Mouse (Mus musculus) thymus, adult 2 months (tissue): Measurements from ENCODE around the gene Scg5. TPM values are rescaled to one million over a fixed set of nuclear protein-coding genes. Genes with fewer than 3 reads are reported as not detected.

Experiments
- DNase-seq: peaks from one replicate; pipeline ENCODE4 v3.0.0; 2021
- H3K27ac ChIP-seq: fragments of 200-500 bp; 2 replicates; pipeline ENCODE4 v1.5.1; 2012; ENCODE audit warnings: low read length, control low read depth; ENCODE audit not compliant: control insufficient read depth, insufficient read depth
- H3K27me3 ChIP-seq: fragments of 200-500 bp; 2 replicates; pipeline ENCODE4 v1.6.1; 2012; ENCODE audit warnings: mild to moderate bottlenecking, low read length, moderate library complexity, mixed read lengths; ENCODE audit not compliant: control insufficient read depth, insufficient read depth
- H3K36me3 ChIP-seq: fragments of 200-500 bp; 2 replicates; pipeline ENCODE4 v1.6.1; 2012; ENCODE audit warnings: mild to moderate bottlenecking, low read length, moderate library complexity; ENCODE audit not compliant: control insufficient read depth, insufficient read depth
- H3K4me1 ChIP-seq: fragments of 200-500 bp; replicated peaks from 2 replicates; pipeline ENCODE4 v1.6.1; 2012; ENCODE audit warnings: low read length; ENCODE audit not compliant: control insufficient read depth, insufficient read depth
- H3K4me3 ChIP-seq: fragments of 200-500 bp; 2 replicates; pipeline ENCODE4 v1.5.1; 2012; ENCODE audit warnings: mild to moderate bottlenecking, low read length, control low read depth, moderate library complexity; ENCODE audit not compliant: control insufficient read depth, insufficient read depth
- CTCF ChIP-seq: fragments of 200-500 bp; IDR thresholded peaks from 2 replicates; pipeline ENCODE4 v1.5.1; 2012; ENCODE audit warnings: mild to moderate bottlenecking, control low read depth, low read length, moderate library complexity, borderline replicate concordance; ENCODE audit not compliant: control insufficient read depth, poor library complexity, insufficient read depth; ENCODE audit errors: extremely low read depth
- POLR2A ChIP-seq: fragments of 200-500 bp; IDR thresholded peaks from 2 replicates; pipeline ENCODE4 v1.6.1; 2012; ENCODE audit warnings: mild to moderate bottlenecking, low read length, control low read depth, moderate library complexity; ENCODE audit not compliant: control insufficient read depth, poor library complexity, insufficient read depth; ENCODE audit errors: extremely low read depth
- WGBS: fragments of 180-500 bp; shearing (Covaris S2); methylation state at CpG from one replicate; pipeline ENCODE4 v1.1.7; 2018; 5-methylcytosine and 5-hydroxymethylcytosine counted together
- polyA plus RNA-seq: library from polyadenylated mRNA; depleted of rRNA; stranded (reverse); fragments of >200 nt; gene quantifications from 2 replicates; pipeline ENCODE4 v1.2.3, GENCODE M21; 2012

The Scg5 gene
- polyA plus RNA-seq, 1 experiment = 2.3 TPM

DNA sequence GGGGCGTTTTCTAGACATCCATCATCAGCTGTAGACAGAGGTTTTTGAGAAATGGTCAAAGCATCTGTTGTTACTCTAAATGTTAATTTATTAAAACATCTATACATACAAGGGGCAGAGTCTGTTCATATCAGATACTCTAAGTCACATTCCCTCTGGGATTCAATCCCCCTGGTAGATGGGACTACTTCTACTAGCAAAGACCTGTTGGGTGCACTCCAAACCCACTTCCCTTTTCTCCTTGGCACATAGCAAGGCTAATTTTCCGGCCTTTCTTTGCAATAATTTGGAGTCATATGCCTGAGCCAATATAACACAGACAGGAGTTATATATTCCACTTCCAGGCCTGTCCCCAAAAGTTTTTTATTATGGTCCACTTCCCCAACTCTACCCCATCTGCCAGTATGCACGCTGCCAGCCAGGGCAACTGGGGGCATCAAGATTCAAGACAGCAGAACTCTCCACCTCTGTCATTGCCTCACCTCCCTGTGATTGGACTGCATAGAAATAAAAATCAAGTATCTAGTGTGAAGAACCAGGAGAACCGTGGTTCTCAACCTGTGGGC is 40.0 kb downstream of the Scg5 start:
- Histone ChIP-seq H3K36me3 (no peaks in the 10 kb centered on the region), H3K27ac (no peak overlapping the region), H3K27me3 (no peaks in the 10 kb centered on the region), H3K4me3 (no peak overlapping the region), H3K4me1 (no peaks in the 10 kb centered on the region)
- TF ChIP-seq POLR2A (no peak), CTCF (no peak)
- no peak for DNase-seq
- 82% methylated on average over 4 of the region's 4 CpGs for WGBS

DNA sequence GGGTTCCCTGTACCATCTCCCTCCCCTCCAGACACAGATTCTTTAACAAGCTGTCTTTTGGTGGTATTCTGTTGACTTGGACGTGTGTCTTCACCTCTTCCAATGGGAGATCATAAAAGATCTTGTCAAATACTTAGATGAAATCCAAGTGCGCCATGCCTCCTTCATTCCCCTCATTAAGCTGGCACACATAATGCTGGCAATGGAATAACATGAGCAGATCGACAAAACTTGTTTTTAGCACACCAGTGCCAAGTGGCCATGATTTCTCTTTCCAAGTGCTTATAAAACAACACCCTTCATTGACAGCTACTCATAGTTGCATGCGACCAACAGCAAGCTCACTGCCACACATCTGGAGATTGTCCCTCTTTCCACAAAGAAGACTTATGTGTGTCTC is 41.0 kb downstream of the Scg5 start:
- WGBS = 93% methylated on average over 4 of the region's 4 CpGs
- no peak for TF ChIP-seq POLR2A
- no peak for TF ChIP-seq CTCF
- Histone ChIP-seq H3K27me3 (no peaks in the 10 kb centered on the region), H3K4me1 (no peaks in the 10 kb centered on the region), H3K27ac (no peak overlapping the region), H3K4me3 (no peak overlapping the region), H3K36me3 (no peaks in the 10 kb centered on the region)
- DNase-seq = no peak

DNA sequence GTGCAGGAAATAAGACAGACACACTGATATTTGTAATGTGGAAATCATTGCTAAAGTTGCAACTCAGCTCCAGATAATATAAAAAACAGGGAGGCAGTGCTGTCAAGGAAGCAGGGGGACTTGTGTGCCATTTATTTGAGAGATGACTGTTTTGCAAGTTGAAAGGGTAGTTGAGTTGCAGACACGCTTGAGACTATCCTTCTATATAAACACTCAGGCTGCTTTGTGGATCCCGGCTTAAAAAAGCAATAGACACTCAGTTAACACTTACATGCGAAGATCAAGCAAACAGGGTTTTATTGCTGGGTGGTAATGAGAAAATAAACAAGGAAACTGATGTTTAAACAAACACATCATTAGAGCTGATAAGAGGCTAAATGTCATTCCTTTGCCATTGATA is 44.1 kb downstream of the Scg5 start:
- Histone ChIP-seq H3K27ac (no peak overlapping the region), H3K27me3 (no peaks in the 10 kb centered on the region), H3K36me3 (no peaks in the 10 kb centered on the region), H3K4me3 (no peak overlapping the region), H3K4me1 (no peaks in the 10 kb centered on the region)
- 84% methylated on average over 3 of the region's 3 CpGs for WGBS
- no peak for DNase-seq
- TF ChIP-seq POLR2A = no peak
- TF ChIP-seq CTCF = no peak

DNA sequence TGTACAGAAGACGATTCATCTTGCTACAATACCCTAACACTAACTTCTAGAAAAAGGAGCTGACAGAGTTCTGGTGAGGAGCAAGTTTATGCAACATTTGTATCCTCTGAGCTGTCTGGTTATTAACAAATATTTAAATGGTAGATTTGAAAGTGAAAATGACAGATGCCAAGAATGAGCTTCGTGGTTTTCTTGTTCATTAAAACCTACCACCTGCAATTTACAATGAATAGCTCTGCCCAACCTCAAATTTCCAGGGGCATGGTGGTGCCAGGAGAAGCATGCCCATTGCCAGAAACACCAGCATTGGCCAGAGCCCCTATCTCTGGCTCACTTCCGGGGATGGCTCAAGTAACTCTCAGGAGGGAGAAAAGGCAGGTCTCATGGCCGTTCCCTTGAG is 47.4 kb downstream of the Scg5 start:
- no peak for TF ChIP-seq CTCF
- no peak for TF ChIP-seq POLR2A
- no peaks in the 10 kb centered on the region for H3K27me3 ChIP-seq
- 81% methylated on average over 4 of the region's 4 CpGs for WGBS

DNA sequence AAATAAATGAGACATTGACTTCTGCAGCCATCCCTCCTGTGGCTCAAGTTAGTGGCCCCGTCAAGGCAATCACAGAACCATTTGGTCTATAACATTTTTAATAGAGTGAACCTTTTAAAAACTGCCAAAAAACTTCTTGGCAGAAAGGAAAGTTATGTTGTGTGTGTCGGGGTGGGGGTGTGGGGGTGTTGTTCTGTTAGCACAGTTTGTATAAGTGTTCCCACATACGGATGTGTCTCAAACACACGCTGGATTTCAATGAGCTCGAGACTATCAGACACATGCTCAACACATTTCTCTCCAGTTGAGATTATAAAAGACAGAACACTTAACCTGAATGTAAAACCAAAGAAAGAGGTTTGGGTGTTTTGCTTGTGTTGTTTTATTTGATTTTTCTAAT is 47.8 kb downstream of the Scg5 start:
- no peak for TF ChIP-seq POLR2A
- no peak for TF ChIP-seq CTCF
- Histone ChIP-seq H3K27me3 (no peaks in the 10 kb centered on the region), H3K27ac (no peak overlapping the region), H3K4me3 (no peak overlapping the region), H3K4me1 (no peaks in the 10 kb centered on the region), H3K36me3 (no peaks in the 10 kb centered on the region)
- WGBS = 93% methylated on average over 5 of the region's 5 CpGs
- no peak for DNase-seq

More for the DNA sequence above, 47.4 kb downstream of the Scg5 start:
- Histone ChIP-seq H3K4me1 (no peaks in the 10 kb centered on the region), H3K27ac (no peak overlapping the region), H3K4me3 (no peak overlapping the region), H3K36me3 (no peaks in the 10 kb centered on the region)
- DNase-seq = no peak

DNA sequence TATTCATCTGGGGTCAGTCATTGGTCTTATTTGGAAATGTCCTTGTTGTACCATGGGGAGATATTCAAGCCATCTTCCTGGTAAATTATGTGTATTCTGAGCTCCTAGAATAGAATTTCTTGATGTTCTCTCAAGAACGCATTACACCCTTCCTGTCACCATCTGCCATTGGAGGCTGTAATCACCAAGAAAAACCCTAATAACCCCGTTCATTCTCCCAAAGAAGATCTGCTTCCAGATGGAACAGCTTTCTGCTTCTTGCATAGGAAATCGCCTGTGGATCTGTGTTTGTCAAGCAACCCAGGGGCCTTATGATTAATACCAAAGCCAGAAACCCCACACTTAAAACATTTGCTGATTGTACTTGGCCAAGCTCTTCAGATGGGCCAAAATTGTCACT is 49.6 kb downstream of the Scg5 start:
- no peaks in the 10 kb centered on the region for H3K36me3 ChIP-seq
- no peaks in the 10 kb centered on the region for H3K27me3 ChIP-seq
- DNase-seq = no peak
- TF ChIP-seq CTCF (no peak), POLR2A (no peak)
- H3K27ac ChIP-seq = no peak overlapping the region
- no peaks in the 10 kb centered on the region for H3K4me1 ChIP-seq
- WGBS = 87% methylated on average over 3 of the region's 3 CpGs
- no peak overlapping the region for H3K4me3 ChIP-seq

DNA sequence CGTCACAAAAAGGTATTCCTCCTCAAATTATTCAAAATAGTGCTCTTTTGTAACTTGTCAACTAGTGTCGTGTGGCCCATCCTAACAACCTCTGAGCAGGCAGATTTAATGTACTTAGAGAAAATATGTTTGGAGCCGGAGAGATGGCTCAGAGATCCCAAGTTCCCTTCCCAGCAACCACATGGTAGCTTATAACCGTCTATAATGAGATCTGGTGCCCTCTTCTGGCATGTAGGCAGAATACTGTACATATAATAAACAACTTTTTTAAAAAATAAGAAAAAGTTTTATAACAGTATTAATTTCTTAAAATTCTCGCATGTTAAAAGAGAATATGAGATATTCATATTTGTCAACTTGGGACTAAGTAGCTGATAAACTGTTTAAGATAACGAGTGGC is 50.9 kb downstream of the Scg5 start:
- DNase-seq = no peak
- no peaks in the 10 kb centered on the region for H3K27me3 ChIP-seq
- 77% methylated on average over 6 of the region's 6 CpGs for WGBS
- no peaks in the 10 kb centered on the region for H3K4me1 ChIP-seq
- H3K27ac ChIP-seq = no peak overlapping the region
- H3K4me3 ChIP-seq = no peak overlapping the region
- no peak for TF ChIP-seq CTCF
- no peak for TF ChIP-seq POLR2A
- no peaks in the 10 kb centered on the region for H3K36me3 ChIP-seq
